Mouse (Mus musculus) embryonic fibroblast, embryonic 13.5 days (primary cell): ENCODE results near the gene Pold2.

Source experiments
- CTCF ChIP-seq: IDR thresholded peaks from 2 replicates; pipeline ENCODE4 v1.5.1; 2011; ENCODE audit warnings: mild to moderate bottlenecking, control low read depth, low read length, moderate library complexity, borderline replicate concordance; ENCODE audit not compliant: insufficient read depth
- POLR2A ChIP-seq: IDR thresholded peaks from 2 replicates; pipeline ENCODE4 v1.6.1; 2011; ENCODE audit warnings: low read depth, mild to moderate bottlenecking, control low read depth, low read length, moderate library complexity

- TF ChIP-seq CTCF (no peak), POLR2A (no peak)
These were observed 43.6 kb downstream of the Pold2 start for GRCm38 (mm10) chr11:5834506-5834905.
